Mouse (Mus musculus) adrenal gland, postnatal 4 days (tissue): Measurements from ENCODE around the gene Taf15. TPM values are rescaled to one million over a fixed set of nuclear protein-coding genes. Genes with fewer than 3 reads are reported as not detected.
A peak's percentile ranks its signal among the peaks of the same experiment; 100 is the strongest.

Source experiments
- DNase-seq, 2 experiments: peaks; one replicate each; pipeline ENCODE4 v3.0.0; 2021 to 2022; ENCODE audit warnings: low spot score in 2 of 2, mixed read lengths in 2 of 2
- long read RNA-seq, 2 experiments: library from polyadenylated mRNA; stranded (forward); transcript quantifications; one replicate each; pipeline ENCODE4 v2.0.0; 2021
- total RNA-seq, 2 experiments: library from RNA; stranded (reverse); gene quantifications; 2 replicates each; pipeline ENCODE4 v1.2.3; 2021

Gene Taf15
- total RNA-seq: 10 to 100 TPM; 75.9 to 78.3 TPM
- long read RNA-seq, experiment 1, partial matches to known transcripts: 4 of 5 reads
- long read RNA-seq, experiment 1, other reads (novel, unspliced or antisense): 0 of 5 reads
- long read RNA-seq, experiment 2, partial matches to known transcripts: 3 of 4 reads
- long read RNA-seq, experiment 2, other reads (novel, unspliced or antisense): 1 of 4 reads

GRCm38 (mm10) chr11:83472324-83473234, at the start of gene Taf15:
Taf15 (plus strand) TSS chr11:83473086.
- DNase-seq: peak; percentile 95 to 99

- no peak for DNase-seq
Measured at GRCm38 (mm10) chr11:83424681-83425080, 48.2 kb upstream of the Taf15 start.

- no peak for DNase-seq
Measured at GRCm38 (mm10) chr11:83426964-83427363, 45.9 kb upstream of the Taf15 start.

GRCm38 (mm10) chr11:83429355-83429754, 43.5 kb upstream of the Taf15 start, which contains the start of gene Gas2l2:
Gas2l2 (minus strand) TSS chr11:83429455.
- no peak for DNase-seq

GRCm38 (mm10) chr11:83432533-83432932, 40.4 kb upstream of the Taf15 start:
- DNase-seq: no peak

GRCm38 (mm10) chr11:83437377-83437776, 35.5 kb upstream of the Taf15 start, which contains the start of gene 1700020L24Rik:
1700020L24Rik (plus strand) TSS chr11:83437677.
- DNase-seq: no peak

- DNase-seq: no peak
Measured at GRCm38 (mm10) chr11:83439426-83440060, 33.3 kb upstream of the Taf15 start.

GRCm38 (mm10) chr11:83440081-83441064, 32.5 kb upstream of the Taf15 start:
- peak; percentile 57 to 71 for DNase-seq

- no peak for DNase-seq
Measured at GRCm38 (mm10) chr11:83441235-83441634, 31.7 kb upstream of the Taf15 start.

- DNase-seq: peak in 1 of 2 experiments; percentile 51
Measured at GRCm38 (mm10) chr11:83442596-83443267, 30.2 kb upstream of the Taf15 start.

GRCm38 (mm10) chr11:83443824-83444223, 29.1 kb upstream of the Taf15 start:
- no peak for DNase-seq

GRCm38 (mm10) chr11:83445001-83445400, 27.9 kb upstream of the Taf15 start:
- no peak for DNase-seq

GRCm38 (mm10) chr11:83447612-83448011, 25.3 kb upstream of the Taf15 start:
- no peak for DNase-seq

GRCm38 (mm10) chr11:83448021-83448926, 24.6 kb upstream of the Taf15 start:
- no peak for DNase-seq

- DNase-seq: no peak
Measured at GRCm38 (mm10) chr11:83448927-83449236, 24.0 kb upstream of the Taf15 start.

GRCm38 (mm10) chr11:83449298-83449697, 23.6 kb upstream of the Taf15 start:
- no peak for DNase-seq

- DNase-seq: no peak
Measured at GRCm38 (mm10) chr11:83450550-83450949, 22.3 kb upstream of the Taf15 start.

GRCm38 (mm10) chr11:83451281-83451680, 21.6 kb upstream of the Taf15 start:
- no peak for DNase-seq

GRCm38 (mm10) chr11:83454548-83454947, 18.3 kb upstream of the Taf15 start:
- no peak for DNase-seq
